Mouse (Mus musculus) layer of hippocampus, adult 9-11 months (tissue): ENCODE results near the gene Pgpep1l.

Experiments used
- DNase-seq: peaks from one replicate; pipeline ENCODE4 v3.0.0; 2022

Pgpep1l gene

DNA sequence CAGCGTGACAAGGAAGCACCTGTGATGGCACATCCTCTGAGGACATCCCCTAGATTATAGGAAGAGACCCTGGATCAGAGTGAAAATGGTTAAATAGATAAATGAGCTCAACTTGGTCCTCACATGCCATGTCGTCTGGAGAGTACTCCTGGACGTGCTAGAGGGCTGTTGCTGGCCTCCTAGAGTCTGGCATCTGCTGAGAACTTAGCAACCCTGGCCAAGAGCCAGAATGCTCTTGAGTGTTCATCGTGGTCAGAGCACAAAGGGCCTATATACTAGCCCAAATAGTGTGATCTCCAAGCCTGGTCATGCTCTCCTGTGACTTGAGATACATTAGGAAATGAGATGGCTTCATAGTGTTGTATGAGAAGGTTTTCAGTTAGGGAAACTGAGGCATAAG, 53.6 kb downstream of the Pgpep1l start:
- DNase-seq, result no peak

GRCm38 (mm10) chr7:68209039-68209438, 55.0 kb downstream of the Pgpep1l start:
- no peak for DNase-seq

- DNase-seq, result no peak
Measured at GRCm38 (mm10) chr7:68205776-68206427, 58.1 kb downstream of the Pgpep1l start.

- no peak for DNase-seq
Measured at GRCm38 (mm10) chr7:68199609-68200008, 64.4 kb downstream of the Pgpep1l start.

GRCm38 (mm10) chr7:68193958-68194695, 69.9 kb downstream of the Pgpep1l start:
- DNase-seq, result no peak

DNA sequence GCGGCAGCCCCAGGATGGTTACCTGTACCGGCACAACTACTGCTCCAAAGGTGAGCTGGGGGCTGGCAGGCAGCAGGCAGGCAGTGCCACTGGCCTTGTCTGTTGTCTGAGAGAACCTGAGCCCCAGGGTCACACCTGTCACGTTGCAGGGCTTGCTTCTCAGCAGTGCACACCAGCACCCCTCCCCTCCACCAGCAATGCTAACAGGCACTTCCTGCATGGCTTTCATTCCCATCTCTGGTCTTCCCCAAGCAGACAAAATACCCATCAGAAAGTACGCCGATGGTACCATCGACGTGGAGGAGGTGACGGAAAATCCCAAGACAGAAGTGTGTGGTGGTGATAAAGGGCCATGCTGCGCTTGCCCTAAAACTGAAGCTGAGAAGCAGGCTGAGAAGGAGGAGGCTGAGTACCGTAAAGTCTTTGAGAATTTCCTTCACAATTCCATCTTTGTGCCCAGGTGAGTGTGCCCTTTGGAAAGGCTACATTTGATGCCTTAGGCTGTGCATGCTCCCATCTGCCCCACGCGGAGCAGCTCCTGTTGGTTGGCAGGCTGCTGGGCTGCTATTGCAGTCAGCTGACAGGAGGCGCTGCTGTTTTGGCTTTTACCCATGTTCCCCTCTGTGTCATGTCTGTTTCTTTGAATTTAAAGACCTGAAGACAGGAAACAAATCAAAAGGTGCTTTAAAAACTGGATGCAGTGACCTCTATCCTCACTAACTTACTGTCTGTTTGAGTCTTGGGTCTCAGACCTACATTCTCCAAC, 74.2 kb downstream of the Pgpep1l start:
- no peak for DNase-seq

DNA sequence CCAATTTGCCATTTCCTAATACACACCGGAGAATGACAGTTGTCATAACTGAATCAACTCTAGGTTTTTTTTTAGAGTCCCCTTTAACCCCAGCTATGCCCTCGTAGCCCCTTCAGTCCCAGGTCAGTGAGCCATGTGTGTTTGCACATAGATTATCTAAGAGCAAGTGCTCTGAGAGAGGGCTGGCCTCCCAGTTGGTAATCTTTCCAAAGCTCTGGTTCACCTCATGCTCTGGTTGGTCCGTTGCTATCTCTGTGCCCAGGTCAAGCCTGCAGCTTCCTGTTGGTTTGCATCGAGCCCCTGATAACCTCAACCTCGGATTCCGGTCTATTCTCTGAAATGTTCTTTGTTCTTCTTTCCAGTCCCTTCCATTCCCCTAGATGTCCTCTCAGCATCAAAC, 74.8 kb downstream of the Pgpep1l start:
- DNase-seq, result no peak
